Mouse (Mus musculus) heart, postnatal 14 days (tissue): ENCODE measurements around the gene Klc3. TPM values are rescaled to one million over a fixed set of nuclear protein-coding genes. Genes with fewer than 3 reads are reported as not detected.

Experiments
- DNase-seq, 2 experiments: peaks; one replicate each; pipeline ENCODE4 v3.0.0; 2021 to 2022
- intact Hi-C: fragments of 180-260 bp; cut with DNase I; formaldehyde crosslinking; loops from one replicate; pipeline ENCODE4 v1.15.1; 2025
- total RNA-seq, 2 experiments: library from RNA; stranded (reverse); gene quantifications; 2 replicates each; pipeline ENCODE4 v1.2.3; 2021

The Klc3 gene
- total RNA-seq, 2 experiments from 2014 or later: 0.45 to 0.63 TPM

DNA sequence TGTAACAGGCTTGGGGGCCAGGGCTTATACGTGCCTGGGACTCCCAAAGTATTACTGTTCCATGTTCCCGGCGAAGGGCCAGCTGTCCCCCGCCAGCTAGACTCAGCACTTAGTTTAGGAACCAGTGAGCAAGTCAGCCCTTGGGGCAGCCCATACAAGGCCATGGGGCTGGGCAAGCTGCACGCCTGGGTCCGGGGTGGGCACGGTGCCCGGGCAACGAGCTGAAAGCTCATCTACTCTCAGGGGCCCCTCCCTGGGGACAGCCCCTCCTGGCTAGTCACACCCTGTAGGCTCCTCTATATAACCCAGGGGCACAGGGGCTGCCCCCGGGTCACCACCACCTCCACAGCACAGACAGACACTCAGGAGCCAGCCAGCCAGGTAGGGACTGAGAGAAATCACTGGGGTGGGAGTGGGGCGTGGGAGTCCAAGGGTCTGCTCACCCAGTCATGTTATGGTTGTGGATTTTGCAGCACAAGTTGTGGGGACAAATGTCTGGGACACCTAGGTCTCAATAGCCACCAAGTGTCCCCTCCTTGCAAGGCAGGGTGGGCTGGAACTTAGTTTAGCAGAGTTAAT, 7.0 kb upstream of the Klc3 start:
- intact Hi-C loops: no loop called here
- DNase-seq: peak; percentile 83 to 86

DNA sequence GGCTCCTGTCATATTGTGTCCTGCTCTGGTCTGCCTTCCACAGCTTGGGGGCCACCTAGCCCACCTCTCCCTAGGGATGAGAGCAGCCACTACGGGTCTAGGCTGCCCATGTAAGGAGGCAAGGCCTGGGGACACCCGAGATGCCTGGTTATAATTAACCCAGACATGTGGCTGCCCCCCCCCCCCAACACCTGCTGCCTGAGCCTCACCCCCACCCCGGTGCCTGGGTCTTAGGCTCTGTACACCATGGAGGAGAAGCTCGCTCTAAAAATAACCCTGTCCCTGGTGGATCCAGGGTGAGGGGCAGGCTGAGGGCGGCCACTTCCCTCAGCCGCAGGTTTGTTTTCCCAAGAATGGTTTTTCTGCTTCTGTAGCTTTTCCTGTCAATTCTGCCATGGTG, 5.8 kb upstream of the Klc3 start:
- intact Hi-C loops: loop anchor here (5.0 to 10.0 kb wide), 3 partner anchors 93 to 295 kb away; no protein-coding TSS in a partner anchor
- DNase-seq: peak in 1 of 2 experiments; percentile 27

DNA sequence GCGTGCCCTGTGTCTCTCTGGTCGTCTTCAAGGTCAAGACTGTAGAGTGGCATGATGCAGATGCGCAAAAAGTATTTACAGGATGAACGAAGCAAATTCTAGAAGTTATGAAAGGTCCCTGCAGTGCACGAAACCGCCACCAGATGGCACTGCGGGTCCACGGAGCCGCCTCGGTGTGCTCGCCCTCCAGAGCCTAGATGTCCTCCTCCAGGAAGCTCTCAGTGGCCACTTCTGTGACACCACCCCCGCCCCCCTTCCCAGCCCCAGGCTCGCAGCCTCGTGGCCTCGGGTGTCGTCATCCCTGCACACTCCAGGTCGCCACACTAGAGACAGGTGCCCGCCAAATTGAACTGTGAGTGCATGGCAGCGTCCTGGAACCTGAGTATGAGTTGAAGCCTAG, 1.5 kb upstream of the Klc3 start:
- intact Hi-C loops: loop anchor here (2.0 to 10.0 kb wide), 4 partner anchors 97 to 299 kb away; no protein-coding TSS in a partner anchor
- DNase-seq: peak; percentile 83 to 92

DNA sequence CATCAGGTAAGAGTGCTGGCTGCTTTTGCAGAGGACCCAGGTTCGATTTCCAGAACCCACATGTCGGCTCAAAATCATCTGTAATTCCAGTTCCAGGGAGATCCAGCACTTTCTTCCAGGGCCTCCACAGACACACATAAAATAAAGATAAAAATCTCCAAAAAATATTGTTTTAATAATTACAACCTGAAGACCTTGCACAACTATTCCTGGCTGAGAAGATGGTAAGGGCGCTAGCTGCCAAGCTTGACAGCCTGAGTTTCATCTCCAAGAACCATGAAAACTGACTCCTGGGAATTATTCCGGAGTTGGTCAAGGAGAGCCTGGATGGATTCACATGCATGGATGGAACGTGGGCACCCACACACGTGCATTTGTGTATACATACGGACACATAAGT, 572 bp upstream of the Klc3 start, which contains the start of gene Ckm:
Ckm (plus strand) TSS at position 301 of the 400 bp plus-strand sequence.
- intact Hi-C loops: loop anchor here (2.0 to 10.0 kb wide), 2 partner anchors 214 to 300 kb away; no protein-coding TSS in a partner anchor

DNA sequence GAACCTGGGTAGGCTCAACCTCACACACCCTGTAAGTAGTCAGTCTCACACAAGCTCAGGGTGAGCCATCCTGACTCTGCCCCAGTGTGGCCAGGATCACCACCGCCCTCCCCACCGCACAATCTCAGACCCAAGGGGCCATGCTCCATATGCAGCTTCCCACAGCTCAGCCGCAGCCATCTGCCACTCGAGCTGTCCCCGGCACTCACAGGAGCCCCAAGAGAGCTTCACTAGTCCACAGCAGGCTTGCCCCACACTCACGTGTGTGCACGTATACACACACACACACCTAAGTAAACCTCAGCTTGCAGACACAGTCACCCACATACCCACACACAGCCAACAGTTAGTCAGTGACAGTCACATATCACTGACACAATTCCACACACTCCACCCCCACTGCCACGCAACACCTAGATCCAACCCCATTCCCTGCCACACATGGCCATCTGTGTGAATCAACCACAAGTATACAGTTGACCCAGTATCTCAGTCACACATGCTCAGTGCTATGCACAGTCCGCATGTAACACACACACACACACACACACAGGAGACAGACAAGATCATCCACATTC, 1.3 kb downstream of the Klc3 start:
- DNase-seq: no peak
- intact Hi-C loops: loop anchor here (10.0 kb wide), 1 partner anchor 302 kb away; no protein-coding TSS in a partner anchor

More for the DNA sequence above, 572 bp upstream of the Klc3 start, which contains the start of gene Ckm:
- no peak for DNase-seq

DNA sequence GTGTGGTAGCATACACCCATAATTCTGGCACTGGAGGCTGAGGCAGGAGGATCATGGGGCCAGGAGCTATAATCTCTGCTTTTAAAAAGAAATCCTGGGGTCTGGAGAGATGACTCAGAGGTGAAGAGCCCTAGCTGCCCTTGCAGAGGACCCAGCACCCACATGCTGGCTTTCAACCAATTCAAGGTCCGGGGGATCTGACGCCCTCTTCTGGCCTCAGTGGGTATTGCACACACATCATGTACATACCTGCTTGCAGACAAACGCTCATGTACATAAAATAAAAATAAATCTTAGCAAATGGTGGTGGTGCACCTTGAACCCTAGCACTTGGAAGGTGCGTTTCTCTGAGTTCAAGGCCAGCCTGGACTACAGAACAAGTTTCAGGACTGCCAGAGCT, 3.0 kb downstream of the Klc3 start:
- no peak for DNase-seq
- intact Hi-C loops: loop anchor here (10.0 kb wide), 1 partner anchor 304 kb away; no protein-coding TSS in a partner anchor

DNA sequence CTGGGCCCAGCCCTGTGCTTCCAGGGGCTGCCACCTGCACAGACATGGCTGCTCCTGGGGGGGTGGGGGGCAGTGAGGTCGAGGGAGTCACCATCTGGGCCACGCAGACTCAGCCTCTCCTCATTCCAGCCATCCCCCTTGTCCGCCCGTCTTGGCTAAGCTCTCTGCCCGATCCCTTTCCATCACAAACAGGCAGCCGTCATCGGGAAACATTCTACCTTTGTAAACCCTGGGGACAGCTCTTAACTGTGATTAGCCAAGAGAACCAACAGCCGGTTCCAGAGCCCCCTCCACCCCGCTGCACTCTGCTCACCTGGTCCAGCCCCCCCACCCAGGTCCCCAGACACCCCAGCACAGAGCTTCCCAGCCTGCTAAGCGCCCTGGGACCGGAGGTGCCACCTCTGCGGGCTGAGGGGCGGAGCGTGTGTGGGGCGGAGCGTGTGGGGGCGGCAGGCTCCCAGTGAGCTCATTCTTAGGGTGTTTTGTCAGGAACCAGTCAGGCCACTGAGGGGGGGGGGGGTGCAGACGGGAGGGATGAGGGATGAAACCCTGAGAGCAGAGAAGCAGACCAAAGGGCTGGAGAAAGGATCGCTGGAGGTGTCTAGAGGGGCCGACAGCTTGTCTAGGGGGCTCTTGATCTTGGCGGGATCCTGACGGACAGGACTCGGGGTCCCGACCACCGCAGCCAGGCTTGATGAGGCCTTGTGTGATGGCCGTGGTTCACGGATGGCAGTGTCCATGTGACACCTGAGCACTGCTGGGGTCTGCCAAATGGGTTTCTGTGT, 4.2 kb downstream of the Klc3 start:
- peak; percentile 39 to 48 for DNase-seq
- intact Hi-C loops: loop anchor here (10.0 kb wide), 1 partner anchor 305 kb away; no protein-coding TSS in a partner anchor

DNA sequence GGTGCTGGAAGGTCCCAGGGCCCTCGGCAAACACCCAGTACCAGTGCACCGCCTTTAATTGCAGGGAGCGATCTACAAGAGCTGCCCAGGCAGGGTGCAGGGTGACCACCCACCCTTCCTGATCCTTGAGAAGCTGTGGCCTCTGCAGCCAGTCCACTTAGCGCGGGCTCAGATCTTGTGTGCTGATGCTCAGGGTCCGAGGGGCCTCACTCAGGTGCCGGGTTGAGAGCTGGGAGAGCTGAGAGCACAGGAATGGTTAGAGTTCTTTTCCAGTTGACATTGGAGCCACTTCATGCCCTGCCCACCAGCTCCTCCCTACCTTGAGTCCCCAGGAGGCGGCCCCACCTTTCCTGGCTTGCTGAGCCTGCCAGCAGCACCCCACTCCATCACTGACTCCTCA, 9.4 kb downstream of the Klc3 start:
- no peak for DNase-seq
- intact Hi-C loops: no loop called here

DNA sequence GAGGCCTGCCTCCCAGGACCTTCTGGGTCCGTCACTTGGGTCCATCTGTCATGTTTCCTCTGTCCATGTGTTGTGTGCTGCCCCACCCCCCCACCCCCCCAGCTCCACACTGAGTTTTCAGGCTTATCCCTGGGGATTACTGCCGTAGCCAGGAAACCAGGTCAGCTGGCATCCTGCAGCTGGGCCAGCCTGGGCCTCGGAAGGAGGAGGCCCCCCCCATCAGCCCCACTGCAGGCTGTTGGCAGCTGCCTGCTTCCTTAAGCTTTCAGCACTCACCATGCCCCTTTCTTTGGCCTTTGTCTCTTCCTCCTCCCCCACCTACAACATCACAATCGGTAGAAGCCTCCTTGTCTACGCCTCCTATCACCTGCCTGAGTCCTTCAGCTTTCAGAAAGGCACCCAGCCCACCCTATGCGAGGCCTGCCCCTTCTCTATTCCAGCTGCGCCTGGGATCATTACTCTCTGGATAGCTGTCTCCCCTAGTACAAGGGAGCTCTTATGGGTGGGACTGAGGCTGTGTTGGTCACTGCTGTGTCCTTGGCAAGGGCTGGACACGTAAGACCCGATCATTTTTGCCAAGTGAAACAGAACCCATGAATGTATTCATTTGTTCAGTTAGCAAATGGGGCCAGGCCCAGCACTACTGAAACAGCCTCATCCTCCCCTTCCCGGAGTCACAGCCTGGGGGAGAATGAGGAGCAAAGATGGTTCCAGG, 15.0 kb downstream of the Klc3 start:
- intact Hi-C loops: no loop called here
- DNase-seq: no peak

DNA sequence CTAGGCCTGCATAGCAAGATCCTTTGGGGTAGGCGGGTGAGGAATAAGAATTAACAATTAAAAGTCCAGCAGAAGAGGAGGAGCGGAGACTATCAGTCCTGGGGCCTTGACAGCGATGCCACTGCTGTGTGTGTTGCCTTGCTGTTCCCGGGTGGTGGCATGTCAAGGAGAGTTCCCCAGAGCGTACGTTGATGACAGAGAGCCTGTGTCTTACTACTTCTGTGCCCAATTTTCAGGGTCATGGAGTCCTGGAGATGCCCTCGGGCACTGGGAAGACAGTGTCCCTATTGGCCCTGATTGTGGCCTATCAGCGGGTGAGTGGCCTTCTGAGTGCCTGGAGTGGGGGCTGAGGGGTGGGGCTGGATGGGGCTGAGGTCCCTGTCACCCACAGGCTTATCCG, 20.2 kb downstream of the Klc3 start:
- intact Hi-C loops: no loop called here
- DNase-seq: no peak

DNA sequence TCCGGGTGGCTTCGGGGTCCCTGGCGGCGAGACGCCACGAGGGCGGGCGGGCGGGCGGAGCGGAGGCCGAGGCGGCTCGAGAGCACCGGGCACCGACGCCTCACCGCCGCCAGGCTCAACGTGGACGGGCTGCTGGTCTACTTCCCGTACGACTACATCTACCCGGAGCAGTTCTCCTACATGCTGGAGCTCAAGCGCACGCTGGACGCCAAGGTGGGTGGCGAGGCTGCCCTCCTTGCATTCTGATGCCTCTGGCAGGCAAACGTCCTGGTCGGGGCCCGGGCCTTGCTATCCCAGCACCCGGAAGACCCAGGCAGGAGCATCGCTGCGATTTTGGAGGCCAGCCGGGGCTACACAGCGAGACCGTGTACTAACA, 21.8 kb downstream of the Klc3 start:
- intact Hi-C loops: no loop called here
- peak in 1 of 2 experiments; percentile 42 for DNase-seq

DNA sequence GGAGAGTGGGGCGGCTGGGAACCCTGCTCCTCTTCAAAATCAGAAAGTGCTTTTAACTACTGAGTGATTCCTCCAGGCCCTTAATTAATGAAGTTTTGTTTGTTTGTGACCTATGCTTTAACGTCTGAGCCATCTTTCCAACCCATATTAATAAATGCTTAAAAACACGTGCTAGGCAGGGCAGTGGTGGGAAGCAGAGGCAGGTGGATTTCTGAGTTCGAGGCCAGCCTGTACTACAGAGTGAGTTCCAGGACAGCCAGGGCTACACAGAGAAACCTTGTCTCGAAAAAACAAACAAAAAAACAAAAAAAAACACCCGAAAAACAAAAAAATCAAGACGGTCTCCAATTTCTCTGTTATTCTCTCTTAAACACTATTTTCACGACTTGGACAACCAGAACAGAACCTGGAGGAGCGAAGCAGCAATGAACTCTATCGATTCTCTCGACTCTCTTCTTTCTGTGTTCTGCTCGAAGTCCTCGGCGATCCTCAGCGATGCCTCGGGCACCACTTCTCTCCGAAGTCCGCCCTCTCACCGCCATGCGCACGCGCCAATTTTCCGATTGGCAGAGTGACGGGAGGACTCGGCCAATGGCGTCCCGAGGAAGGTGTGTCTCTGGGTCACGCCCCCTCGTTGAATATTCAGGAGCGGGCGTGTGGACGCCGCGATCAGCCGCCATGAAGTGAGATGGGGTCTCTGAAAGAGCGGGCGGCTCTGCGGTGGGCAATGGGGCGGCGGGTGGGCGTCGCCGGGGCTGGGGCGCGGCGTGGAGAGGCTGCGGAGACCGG, 22.3 kb downstream of the Klc3 start, which contains the start of gene Ercc2:
Ercc2 (plus strand) TSS at position 634 of the 789 bp plus-strand sequence.
- intact Hi-C loops: no loop called here
- DNase-seq: peak; percentile 99

DNA sequence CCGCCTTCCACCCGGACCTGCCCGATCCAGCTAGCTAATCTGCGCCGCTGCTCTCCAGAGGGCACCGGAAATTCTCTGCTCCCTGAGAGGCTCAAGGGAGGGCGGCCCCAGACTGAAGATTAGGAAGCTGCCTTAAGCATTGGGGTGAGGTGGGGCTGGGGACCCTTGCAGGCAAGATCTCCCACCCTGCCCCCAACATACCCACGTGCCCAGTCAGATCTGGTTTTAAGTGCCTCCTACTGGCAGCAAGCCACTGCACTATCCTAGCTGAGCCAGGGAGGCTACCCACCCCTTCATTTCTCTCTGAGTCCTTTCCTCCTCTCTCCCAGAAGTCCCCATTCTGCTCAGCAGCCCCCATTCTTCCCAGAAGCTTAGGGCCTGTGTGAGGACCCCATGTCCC, 25.9 kb downstream of the Klc3 start:
- DNase-seq: no peak
- intact Hi-C loops: no loop called here

DNA sequence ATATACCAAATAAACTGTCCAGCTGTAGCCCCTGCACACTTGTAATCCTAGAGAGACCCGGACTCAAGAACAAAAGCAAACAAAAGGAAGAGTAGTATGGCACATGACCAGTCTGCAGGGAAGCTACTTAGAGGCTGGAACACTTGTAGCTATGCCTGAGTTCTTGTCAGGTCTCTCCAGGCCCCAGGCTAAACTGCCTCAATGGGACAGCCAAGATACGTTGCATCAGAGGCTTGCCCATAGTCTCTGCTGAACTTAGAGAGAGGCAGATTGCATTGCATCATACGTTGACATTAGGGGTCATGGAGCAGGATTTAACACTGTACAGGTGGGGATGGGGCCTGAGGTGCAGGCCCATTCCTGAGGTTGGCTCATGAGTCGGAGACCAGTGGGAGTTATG, 27.9 kb downstream of the Klc3 start:
- DNase-seq: no peak
- intact Hi-C loops: no loop called here

DNA sequence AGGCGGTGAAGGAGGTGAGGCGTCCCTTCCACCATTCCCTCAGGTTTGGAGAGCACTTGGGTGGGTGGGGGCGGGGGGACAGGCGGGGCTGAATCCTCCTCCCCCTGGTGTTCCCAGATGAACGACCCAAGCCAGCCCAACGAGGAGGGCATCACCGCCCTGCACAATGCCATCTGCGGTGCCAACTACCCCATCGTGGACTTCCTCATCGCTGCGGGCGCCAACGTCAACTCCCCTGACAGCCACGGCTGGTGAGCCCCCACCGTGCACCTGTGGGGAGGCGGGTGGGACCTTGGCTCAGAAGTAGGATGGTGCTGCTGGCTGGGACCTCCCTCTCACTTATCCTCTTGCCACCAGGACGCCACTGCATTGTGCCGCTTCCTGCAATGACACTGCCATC, 28.5 kb downstream of the Klc3 start:
- intact Hi-C loops: no loop called here
- no peak for DNase-seq

DNA sequence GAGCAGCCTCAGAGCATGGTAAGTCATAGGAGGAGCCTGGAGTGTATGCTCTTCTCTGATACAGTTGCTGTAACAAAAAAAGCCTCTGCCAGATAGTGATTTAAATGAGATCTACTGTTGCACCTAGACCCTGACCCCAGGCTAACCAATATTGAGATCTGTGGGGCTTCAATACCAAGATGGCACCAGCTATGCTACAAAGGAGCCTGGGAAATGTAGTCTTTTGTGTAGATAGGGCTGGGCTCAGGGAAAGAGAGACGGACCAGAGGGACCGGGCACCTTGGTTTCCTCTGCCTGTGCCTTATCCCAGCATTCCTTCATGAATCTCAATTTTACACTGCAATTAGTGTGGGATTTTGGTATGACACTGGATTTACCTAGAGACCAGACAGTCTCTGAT, 30.5 kb downstream of the Klc3 start:
- DNase-seq: no peak
- intact Hi-C loops: no loop called here

DNA sequence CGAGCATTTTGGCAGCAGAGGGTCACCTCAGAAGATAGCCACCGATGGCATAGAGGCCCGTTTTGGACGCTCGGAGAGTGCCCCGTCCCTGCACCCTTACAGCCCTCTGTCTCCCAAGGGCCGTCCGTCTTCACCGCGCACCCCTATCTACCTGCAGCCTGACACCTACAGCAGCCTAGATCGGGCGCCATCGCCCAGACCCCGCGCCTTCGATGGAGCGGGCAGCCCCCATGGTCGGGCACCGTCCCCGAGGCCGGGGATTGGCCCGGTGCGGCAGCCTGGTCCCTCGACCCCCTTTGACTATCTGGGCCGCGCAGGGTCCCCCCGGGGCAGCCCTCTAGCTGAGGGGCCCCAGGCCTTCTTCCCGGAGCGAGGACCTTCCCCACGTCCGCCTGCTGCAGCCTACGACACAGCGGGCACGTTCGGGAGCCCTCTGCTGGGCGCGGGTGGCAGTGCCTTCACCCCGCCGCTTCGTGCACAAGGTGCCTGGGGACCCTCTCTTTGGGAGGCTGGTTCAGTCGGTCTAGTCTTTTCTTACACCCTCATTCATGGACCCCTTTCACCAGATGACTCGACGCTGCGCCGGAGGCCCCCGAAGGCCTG, 34.0 kb downstream of the Klc3 start:
- intact Hi-C loops: no loop called here
- peak; percentile 69 to 76 for DNase-seq

DNA sequence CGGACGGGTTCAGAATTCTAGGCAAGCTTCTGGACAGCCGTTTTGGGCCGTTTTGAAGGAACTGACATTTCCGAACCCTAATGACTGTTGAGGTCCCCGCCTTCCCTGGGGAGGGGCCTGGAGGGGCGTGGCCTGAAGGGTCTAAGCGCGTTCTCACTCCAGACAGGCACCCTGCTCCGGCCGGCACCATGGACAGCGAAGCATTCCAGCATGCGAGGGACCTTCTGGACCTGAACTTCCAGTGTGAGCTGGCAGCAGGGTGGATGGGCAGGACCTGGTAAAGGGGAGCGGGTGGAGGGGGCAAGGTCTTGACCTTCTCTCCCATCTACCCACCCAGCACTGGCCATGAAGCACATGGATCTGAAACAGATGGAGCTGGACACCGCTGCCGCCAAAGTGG, 35.5 kb downstream of the Klc3 start:
- DNase-seq: peak; percentile 47 to 63
- intact Hi-C loops: no loop called here

DNA sequence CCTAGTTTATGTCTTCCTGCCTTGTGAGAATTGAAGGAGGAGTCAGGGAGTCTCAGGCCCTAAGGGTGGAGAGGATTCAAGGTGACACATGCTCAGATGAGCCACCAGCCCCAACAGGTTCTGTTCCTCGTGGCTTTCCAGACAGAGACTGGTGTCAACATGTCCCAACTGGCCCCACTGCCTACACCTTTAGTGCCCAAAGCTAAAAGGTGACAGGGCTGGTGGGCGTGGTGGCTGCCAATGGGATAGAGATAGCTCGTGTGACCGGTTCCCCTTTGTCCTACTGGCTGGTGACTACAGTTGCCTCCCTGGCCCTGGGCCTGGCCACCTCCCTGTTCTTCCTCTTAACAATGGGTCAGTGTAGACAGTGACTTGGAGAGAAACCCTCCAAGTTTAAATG, 38.5 kb downstream of the Klc3 start:
- no peak for DNase-seq
- intact Hi-C loops: no loop called here
